Mouse (Mus musculus): Measurements from ENCODE around the gene Gfy. TPM values are rescaled to one million over a fixed set of nuclear protein-coding genes. Genes with fewer than 3 reads are reported as not detected.

Gfy gene
- polyA plus RNA-seq, 1 experiment, result 0.53 TPM

DNA sequence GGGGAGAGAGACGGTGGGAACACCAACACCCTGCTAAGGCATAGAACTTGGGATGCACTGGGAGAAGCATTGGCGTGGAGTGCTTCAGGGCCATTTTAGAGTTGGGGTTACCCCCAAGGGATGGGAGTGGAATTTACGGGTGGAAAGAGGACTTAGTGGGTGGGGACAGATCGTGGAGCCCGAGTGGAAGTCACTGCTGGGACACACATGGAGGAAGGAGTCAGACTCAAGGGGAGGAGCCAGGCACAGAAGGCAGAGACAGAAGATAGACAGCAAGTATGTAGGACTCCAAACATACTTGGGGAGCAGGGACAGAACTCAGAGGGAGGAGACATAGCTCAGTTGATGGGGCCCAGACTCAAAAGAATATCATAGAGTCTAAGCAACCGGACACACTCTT lies 16.8 kb downstream of the Gfy start:
- no peaks in the 10 kb centered on the region for H3K4me1 ChIP-seq (ENCODE audit: control insufficient read depth, insufficient read depth, low read length)
- no peak for DNase-seq
- TF ChIP-seq CTCF (IDR thresholded peaks at IDR 0.05; ENCODE audit: insufficient read depth, low read length), result no peak
- no peak for TF ChIP-seq POLR2A (IDR thresholded peaks at IDR 0.05; ENCODE audit: borderline replicate concordance, extremely low read depth, low read depth, low read length)
- no peak overlapping the region for H3K4me3 ChIP-seq (replicated peaks; ENCODE audit: extremely low read depth, low read depth, low read length)
- 25% methylated on average over 6 of the region's 6 CpGs for WGBS

DNA sequence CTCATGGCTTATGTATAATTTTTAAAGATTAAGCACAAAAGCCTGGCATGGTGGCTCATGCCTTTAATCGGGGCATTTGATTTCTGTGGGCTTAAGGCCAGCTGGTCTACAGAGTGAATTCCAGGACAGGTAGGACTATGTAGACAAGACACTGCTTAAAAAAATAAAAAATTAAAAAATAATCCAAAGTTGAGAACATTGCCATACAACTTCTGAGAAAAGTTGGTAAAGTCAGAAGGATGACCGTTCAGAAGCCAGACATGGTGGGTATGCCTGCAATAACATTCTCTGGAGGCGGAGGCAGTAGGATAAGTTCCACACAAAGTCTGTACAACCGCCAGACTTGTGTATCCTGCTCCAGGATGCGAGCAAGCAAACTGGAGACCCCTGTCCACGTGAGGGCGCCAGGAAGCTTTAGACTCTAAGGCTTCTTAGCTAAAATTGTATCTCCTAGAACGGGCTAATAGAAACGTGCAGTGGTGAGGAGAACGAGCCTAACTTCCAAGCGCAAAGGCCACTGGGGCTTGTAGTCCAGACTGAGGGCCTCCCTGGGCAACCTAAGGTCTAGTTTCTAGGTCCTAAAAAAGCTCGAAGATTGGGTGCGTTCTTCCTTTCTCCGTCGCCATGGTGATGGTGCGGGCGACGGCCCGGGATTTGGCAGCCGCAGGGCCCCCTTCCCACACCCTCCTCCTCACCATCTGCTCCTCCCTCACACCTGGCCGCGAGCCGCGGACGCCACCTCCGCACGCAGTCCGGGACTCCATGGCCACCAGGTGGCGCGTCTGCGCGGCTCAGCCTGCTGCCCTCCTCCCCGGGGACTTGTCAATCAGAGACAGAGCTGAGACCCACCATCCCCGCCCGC lies 17.5 kb downstream of the Gfy start:
- peak overlapping the region; percentile 36 for H3K4me3 ChIP-seq (replicated peaks; ENCODE audit: extremely low read depth, low read depth, low read length)
- peak; percentile 92 for DNase-seq
- TF ChIP-seq CTCF (IDR thresholded peaks at IDR 0.05; ENCODE audit: insufficient read depth, low read length), result peak; percentile 69
- TF ChIP-seq POLR2A (IDR thresholded peaks at IDR 0.05; ENCODE audit: borderline replicate concordance, extremely low read depth, low read depth, low read length), result no peak
- 3% methylated on average over 35 of the region's 35 CpGs for WGBS
- H3K4me1 ChIP-seq (ENCODE audit: control insufficient read depth, insufficient read depth, low read length), result no peaks in the 10 kb centered on the region

DNA sequence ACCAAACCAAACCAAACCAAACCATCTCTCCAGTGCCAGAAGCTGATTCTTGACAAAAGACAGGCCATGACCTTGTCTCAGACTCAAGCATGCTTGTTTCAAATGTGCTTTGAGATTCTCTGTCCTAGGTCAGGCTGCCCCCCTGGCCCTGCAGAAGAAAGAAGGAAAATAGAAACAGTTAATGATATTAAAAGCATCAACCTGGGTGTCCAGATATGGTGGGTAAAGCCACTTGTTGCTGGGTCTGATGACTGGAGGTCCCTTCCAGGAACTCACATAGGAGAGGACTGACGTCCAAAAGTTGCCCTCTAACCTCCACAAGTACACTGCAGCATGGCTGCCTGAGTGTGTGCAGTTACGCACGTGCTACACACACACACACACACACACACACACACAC lies 18.5 kb downstream of the Gfy start:
- 85% methylated on average over 3 of the region's 3 CpGs for WGBS

DNA sequence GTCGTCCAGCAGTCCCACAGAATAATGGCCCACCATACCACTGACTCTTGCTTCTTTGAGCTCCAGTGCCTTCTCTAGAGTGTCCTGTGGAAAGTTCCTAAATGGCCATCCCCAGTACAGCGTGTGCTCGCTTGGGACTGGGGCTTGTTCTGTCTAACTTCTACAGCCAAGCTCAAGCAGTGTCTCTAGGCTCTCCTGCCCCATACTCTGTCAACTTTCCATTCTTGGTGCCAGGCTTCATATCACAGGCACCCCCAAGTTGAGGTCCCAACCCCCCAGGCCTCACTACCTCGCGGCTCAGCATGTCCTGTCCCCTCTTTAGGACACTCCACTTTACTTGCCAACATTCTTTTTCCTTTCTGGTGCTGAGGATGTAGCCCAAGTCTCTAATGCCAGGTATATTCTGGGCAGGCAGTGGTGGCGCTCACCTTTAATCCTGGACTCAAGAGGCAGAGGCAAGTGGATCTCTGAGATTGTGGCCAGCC lies 19.0 kb downstream of the Gfy start:
- WGBS, result 90% methylated on average over 6 of the region's 6 CpGs
- TF ChIP-seq POLR2A (IDR thresholded peaks at IDR 0.05; ENCODE audit: borderline replicate concordance, extremely low read depth, low read depth, low read length) (no peak), CTCF (IDR thresholded peaks at IDR 0.05; ENCODE audit: insufficient read depth, low read length) (no peak)
- H3K4me1 ChIP-seq (ENCODE audit: control insufficient read depth, insufficient read depth, low read length), result no peaks in the 10 kb centered on the region
- no peak for DNase-seq
- H3K4me3 ChIP-seq (replicated peaks; ENCODE audit: extremely low read depth, low read depth, low read length), result no peak overlapping the region

More for the DNA sequence above, 18.5 kb downstream of the Gfy start:
- DNase-seq, result no peak
- H3K4me1 ChIP-seq (ENCODE audit: control insufficient read depth, insufficient read depth, low read length), result no peaks in the 10 kb centered on the region
- TF ChIP-seq CTCF (IDR thresholded peaks at IDR 0.05; ENCODE audit: insufficient read depth, low read length) (no peak), POLR2A (IDR thresholded peaks at IDR 0.05; ENCODE audit: borderline replicate concordance, extremely low read depth, low read depth, low read length) (no peak)
- no peak overlapping the region for H3K4me3 ChIP-seq (replicated peaks; ENCODE audit: extremely low read depth, low read depth, low read length)

DNA sequence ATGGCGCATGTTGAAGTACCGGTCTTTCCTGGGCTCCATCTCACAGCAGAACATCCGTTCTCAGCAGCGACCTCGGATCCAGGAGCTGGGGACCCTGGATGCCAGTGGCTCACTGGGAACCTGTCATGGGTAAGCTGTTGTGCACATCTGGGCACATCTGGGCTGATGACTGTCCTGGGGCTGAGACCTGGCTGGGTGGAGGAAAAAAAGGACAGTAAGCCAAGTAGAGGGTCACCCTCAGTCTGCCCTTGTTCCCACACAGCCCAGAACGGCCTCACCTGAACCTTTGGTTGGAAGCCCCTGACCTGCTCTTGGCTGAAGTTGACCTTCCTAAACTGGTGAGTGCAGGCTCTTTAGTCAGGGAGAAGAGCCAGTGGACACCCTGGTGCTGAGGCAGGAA lies 20.4 kb downstream of the Gfy start:
- H3K4me1 ChIP-seq (ENCODE audit: control insufficient read depth, insufficient read depth, low read length), result no peaks in the 10 kb centered on the region
- WGBS, result 93% methylated on average over 6 of the region's 6 CpGs
- no peak overlapping the region for H3K4me3 ChIP-seq (replicated peaks; ENCODE audit: extremely low read depth, low read depth, low read length)
- no peak for DNase-seq
- TF ChIP-seq POLR2A (IDR thresholded peaks at IDR 0.05; ENCODE audit: borderline replicate concordance, extremely low read depth, low read depth, low read length), result no peak
- no peak for TF ChIP-seq CTCF (IDR thresholded peaks at IDR 0.05; ENCODE audit: insufficient read depth, low read length)

DNA sequence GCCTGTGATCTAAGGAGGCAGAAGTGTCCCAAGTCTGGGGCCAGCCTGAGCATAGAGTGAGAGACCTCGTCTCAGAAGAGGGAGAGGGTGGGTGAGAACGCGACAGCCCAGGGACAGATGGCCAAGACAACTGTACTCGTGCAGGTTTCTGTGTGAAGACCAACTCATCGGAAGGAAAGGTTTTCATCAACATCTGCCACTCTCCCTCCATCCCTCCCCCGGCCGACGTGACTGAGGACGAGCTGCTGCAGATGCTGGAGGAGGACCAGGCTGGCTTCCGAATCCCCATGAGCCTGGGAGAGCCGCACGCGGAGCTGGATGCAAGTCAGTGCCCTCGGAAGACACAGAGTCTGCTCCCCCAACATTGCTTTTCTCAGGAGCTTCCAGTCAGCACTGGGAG lies 21.9 kb downstream of the Gfy start:
- WGBS, result 88% methylated on average over 14 of the region's 14 CpGs
- no peak for DNase-seq
- H3K4me1 ChIP-seq (ENCODE audit: control insufficient read depth, insufficient read depth, low read length), result no peaks in the 10 kb centered on the region
- H3K4me3 ChIP-seq (replicated peaks; ENCODE audit: extremely low read depth, low read depth, low read length), result no peak overlapping the region
- TF ChIP-seq CTCF (IDR thresholded peaks at IDR 0.05; ENCODE audit: insufficient read depth, low read length) (no peak), POLR2A (IDR thresholded peaks at IDR 0.05; ENCODE audit: borderline replicate concordance, extremely low read depth, low read depth, low read length) (no peak)

DNA sequence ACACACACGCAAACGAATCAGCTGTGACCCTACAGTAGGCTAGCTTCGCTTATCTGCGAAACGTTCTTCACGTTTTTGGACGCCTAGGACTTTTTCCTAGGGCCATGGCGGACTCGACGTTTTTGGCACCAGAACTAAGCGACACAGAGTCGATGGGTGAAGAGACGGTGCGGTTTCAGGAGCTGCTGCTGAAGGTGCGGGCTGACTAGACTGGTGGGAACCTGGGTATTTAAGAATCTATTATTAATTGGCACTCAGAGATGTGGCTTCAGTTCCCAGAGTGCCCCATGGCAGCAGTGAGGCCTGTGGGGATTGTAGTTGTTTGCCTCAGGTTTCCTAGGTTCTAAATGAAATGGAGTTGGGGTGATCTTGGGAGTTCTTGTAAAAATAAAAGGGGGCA lies 23.2 kb downstream of the Gfy start:
- Histone ChIP-seq H3K4me3 (replicated peaks; ENCODE audit: extremely low read depth, low read depth, low read length) (no peak overlapping the region), H3K4me1 (ENCODE audit: control insufficient read depth, insufficient read depth, low read length) (peaks cover 4% of the 10 kb centered on the region)
- no peak for DNase-seq
- TF ChIP-seq POLR2A (IDR thresholded peaks at IDR 0.05; ENCODE audit: borderline replicate concordance, extremely low read depth, low read depth, low read length) (no peak), CTCF (IDR thresholded peaks at IDR 0.05; ENCODE audit: insufficient read depth, low read length) (no peak)
- 93% methylated on average over 15 of the region's 15 CpGs for WGBS

DNA sequence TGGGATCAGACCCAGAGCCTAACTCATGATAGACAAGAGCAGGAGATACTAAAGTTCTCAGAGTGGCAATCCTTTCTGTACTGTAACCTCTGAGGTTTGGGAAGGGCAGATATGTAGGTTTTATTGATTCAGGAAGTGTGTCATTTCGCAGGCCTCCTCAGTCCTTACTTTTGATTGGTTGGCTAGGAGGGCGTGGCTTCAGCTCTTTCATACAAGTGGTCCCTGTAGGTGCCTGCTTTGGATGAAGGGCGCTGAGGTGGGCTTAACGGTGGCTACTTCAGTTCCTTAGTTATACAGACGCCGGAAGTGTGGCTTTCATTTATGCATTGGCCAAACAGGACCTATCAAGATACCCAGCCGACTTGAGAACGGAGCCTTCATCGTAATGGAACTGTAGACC lies 23.8 kb downstream of the Gfy start:
- H3K4me1 ChIP-seq (ENCODE audit: control insufficient read depth, insufficient read depth, low read length), result peaks cover 4% of the 10 kb centered on the region
- no peak for DNase-seq
- no peak overlapping the region for H3K4me3 ChIP-seq (replicated peaks; ENCODE audit: extremely low read depth, low read depth, low read length)
- TF ChIP-seq CTCF (IDR thresholded peaks at IDR 0.05; ENCODE audit: insufficient read depth, low read length) (no peak), POLR2A (IDR thresholded peaks at IDR 0.05; ENCODE audit: borderline replicate concordance, extremely low read depth, low read depth, low read length) (no peak)
- 86% methylated on average over 9 of the region's 9 CpGs for WGBS

DNA sequence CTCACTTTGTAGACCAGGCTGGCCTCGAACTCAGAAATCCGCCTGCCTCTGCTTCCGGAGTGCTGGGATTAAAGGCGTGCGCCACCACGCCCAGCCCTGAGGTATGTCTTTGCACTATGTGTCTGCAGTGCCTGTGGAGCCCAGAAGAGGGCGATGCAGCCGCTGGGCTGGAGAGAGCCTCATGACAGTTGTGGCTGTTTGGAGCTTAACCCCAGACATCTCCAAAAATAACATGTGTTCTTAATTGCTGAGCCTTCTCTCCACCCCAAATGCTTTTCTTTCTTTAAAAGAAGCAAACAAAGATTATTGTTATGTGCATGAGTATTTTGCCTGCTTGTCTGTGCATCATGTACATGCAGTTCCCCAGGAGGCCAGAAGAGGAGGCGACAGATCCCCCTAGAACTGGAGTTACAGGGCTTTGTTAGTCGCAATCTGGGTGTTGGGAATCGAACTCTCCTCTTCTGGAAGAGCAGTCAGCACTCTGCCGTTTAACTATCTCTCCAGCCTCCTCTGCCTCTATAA lies 24.3 kb downstream of the Gfy start:
- H3K4me3 ChIP-seq (replicated peaks; ENCODE audit: extremely low read depth, low read depth, low read length), result no peak overlapping the region
- H3K4me1 ChIP-seq (ENCODE audit: control insufficient read depth, insufficient read depth, low read length), result peaks cover 6% of the 10 kb centered on the region
- WGBS, result 70% methylated on average over 12 of the region's 12 CpGs
- TF ChIP-seq CTCF (IDR thresholded peaks at IDR 0.05; ENCODE audit: insufficient read depth, low read length), result peak; percentile 46
- TF ChIP-seq POLR2A (IDR thresholded peaks at IDR 0.05; ENCODE audit: borderline replicate concordance, extremely low read depth, low read depth, low read length), result no peak
- no peak for DNase-seq

All from lung, adult 2 months (tissue).